Mouse (Mus musculus) heart, adult 18-20 months (tissue): ENCODE measurements at regions not wholly inside any gene's neighbourhood (a gene's known extent, or its start where the extent isn't known, plus 50 kb on each side); places are given as distances from the start of the nearest gene placed in this dataset.
A peak's percentile ranks its signal among the peaks of the same experiment; 100 is the strongest.

Experiments used
- DNase-seq, 2 experiments: peaks; one replicate each; pipeline ENCODE4 v3.0.0; 2021 to 2022; ENCODE audit warnings: mixed read lengths in 1 of 2

GRCm38 (mm10) chr12:14415543-14416181, 263.8 kb upstream of the Fam84a start:
- no peak for DNase-seq

- DNase-seq, result no peak
Observed at GRCm38 (mm10) chr12:14411102-14411501, 259.2 kb upstream of the Fam84a start.

- DNase-seq, result no peak
Observed at GRCm38 (mm10) chr12:14405796-14406195, 253.9 kb upstream of the Fam84a start.

DNA sequence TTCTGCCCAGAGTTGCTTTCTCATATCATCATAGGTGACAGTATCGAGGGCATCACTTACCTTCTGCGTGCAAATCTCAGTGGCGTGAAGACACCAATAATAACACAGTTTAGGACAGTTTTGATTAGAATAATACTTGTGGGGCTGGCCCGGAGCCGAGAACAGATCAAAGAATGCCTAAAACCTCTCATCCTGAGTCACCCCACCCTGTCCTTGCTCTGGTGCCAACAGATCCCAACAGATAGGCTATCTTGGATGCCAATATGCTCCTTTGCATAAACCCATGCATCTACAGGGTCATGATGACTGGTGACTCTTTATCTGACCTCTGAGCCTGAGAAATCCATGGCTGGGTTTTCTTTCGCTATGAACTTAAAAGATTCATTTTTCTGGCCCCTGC, 224.4 kb upstream of the Fam84a start:
- DNase-seq, result no peak

DNA sequence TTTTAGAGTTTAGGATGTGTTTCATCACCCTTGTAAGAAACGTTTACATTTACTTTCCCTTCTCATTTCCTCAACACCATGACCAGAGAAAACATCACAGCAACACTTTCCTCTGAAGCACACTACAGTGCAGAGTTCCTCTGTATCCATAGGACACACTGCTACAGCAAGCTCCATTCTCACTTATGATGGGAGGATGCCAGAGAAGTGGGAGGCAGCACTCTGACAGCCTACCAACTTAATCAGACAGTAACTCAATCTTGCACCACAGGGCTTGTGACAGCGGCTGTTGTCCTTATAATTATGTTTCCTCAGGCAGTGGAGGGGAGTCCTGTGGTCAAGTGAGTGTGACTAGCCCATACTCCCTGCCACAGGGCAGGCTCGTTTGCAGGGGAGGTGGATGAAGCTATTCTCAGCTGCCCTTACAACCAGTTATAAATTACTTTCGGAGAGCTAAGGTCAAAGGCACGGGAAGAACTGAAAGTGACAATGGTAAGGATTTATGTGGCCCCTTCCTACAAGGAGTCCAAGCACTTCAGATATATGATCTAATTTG, 186.5 kb upstream of the Fam84a start:
- no peak for DNase-seq

- no peak for DNase-seq
Observed at GRCm38 (mm10) chr12:14337813-14338212, 186.0 kb upstream of the Fam84a start.

GRCm38 (mm10) chr12:14318693-14319092, 166.8 kb upstream of the Fam84a start:
- no peak for DNase-seq

GRCm38 (mm10) chr12:14316392-14316791, 164.5 kb upstream of the Fam84a start:
- DNase-seq, result no peak

- DNase-seq, result peak; percentile 21 to 26
Observed at GRCm38 (mm10) chr12:14315780-14316179, 163.9 kb upstream of the Fam84a start.

- no peak for DNase-seq
Observed at GRCm38 (mm10) chr12:14302366-14302930, 150.6 kb upstream of the Fam84a start.

GRCm38 (mm10) chr12:14301676-14302365, 150.0 kb upstream of the Fam84a start:
- no peak for DNase-seq

DNA sequence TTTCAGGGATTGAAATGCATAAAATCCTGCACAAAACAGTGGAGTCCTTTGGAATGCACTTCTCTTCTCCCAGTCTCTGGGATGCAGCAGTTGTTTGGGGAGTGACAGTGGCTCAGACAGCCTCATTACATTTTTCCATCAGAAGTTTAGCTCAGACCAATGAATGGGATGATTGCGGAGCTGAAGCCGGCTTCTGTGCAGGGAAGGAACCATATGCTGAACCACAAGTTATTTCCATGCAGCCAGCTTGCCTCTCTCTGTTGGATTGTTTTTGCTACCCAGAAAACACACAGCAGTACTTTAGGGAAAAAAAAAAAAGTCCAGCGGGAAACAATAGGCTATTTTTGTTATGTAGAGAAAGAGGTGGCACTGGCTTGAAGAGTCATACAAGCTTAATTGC, 140.2 kb upstream of the Fam84a start:
- DNase-seq, result no peak

DNA sequence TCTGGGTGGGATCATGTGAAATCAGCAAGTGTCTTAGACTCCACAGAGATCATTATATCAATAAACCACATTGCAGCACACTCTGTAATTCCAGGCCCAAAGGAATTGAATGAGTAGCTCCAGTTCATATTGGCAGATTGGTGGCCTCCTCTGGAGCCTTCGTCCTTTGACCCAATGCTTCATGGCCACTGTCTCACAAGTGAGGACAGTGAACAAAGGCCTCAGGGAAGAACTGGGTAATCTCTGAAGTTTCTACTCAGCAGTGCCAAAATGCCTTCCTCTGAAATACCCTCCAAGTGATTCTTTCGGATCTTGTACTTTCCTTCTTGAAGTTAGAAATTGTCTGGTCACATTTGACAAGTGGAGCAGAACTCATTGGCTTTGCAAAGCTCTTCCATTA, 135.8 kb upstream of the Fam84a start:
- no peak for DNase-seq

GRCm38 (mm10) chr12:14286676-14287075, 134.8 kb upstream of the Fam84a start:
- DNase-seq, result no peak

GRCm38 (mm10) chr12:14285870-14286535, 134.1 kb upstream of the Fam84a start:
- DNase-seq, result no peak

- DNase-seq, result no peak
Observed at GRCm38 (mm10) chr12:14283106-14283692, 131.3 kb upstream of the Fam84a start.

- no peak for DNase-seq
Observed at GRCm38 (mm10) chr12:14275265-14275664, 123.4 kb upstream of the Fam84a start.

DNA sequence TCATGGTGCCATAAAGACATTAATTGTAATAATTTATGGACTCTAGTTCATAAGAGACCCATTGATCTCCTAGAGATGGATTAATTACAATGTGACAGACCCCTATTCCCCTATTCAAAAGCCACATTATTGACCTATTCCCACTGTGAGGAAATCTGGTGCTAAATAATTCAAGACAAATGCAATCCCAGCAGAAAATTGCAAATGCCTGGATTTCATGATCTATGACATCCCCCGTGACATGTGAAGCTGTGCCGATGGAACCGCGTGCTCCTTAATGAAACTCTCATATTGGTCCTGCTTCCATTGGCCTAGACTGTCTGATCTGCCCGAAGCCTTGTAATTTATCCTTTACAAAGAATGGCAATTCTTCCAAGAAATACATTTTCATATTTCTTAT, 122.9 kb upstream of the Fam84a start:
- no peak for DNase-seq

- no peak for DNase-seq
Observed at GRCm38 (mm10) chr12:14271216-14271615, 119.4 kb upstream of the Fam84a start.

- no peak for DNase-seq
Observed at GRCm38 (mm10) chr12:14261102-14261501, 109.2 kb upstream of the Fam84a start.

DNA sequence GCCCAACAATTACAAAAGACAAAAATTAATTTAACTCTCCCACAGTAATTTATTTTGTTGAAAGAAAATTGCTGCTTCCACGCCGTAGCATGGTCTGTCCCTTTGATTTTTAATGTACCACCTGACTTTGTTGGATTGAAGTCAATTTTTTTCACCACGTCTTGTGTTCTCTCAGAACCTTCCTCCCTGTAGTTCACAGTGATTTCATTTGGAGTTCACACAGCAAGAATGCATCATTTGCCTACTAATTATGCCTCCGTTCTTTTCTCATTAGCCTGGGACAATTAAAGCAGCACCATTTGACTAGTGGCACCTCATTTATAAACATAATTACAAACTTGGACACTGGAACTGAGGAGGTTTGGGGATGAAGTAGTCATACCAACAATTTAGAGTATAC, 108.4 kb upstream of the Fam84a start:
- DNase-seq, result no peak

GRCm38 (mm10) chr12:14253336-14253735, 101.5 kb upstream of the Fam84a start:
- no peak for DNase-seq

DNA sequence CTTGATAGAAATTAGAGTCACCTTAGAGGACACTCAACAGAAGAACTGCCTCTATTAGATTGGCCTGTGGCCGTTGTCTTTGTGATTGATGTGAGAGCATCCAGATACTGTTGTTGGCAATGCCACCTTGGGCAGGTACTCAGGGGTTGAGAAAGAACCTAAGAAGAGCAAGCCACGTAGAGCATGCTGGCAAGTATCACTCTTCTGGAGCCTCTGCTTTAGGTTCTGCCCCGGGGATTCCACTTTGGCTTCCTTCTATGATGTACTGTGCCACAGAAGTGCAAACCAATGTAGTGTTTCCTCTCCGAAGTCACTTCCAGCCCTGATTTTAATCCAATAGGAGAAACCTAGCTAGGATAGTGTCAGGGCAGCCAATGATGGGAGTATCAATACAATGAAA, 98.3 kb upstream of the Fam84a start:
- no peak for DNase-seq
